Mouse (Mus musculus) lung, postnatal 0 days (tissue): ENCODE data around the gene Zfp207. TPM values are rescaled to one million over a fixed set of nuclear protein-coding genes. Genes with fewer than 3 reads are reported as not detected.
A peak's percentile ranks its signal among the peaks of the same experiment; 100 is the strongest.

Source experiments
- ATAC-seq: fragments of 200-750 bp; cut with Nextera tagmentation; 2 replicates; pipeline ENCODE4 v1.8.0; 2017; ENCODE audit warnings: moderate library complexity
- DNase-seq: peaks from one replicate; pipeline ENCODE4 v3.0.0-alpha.2; 2016; ENCODE audit warnings: low spot score
- H3K27ac ChIP-seq: fragments of 300-500 bp; sonication (generic); 2 replicates; pipeline ENCODE4 v1.5.1; 2014; ENCODE audit warnings: antibody characterized with exemption, mild to moderate bottlenecking, low read length, mixed read lengths
- H3K27me3 ChIP-seq: fragments of 300-500 bp; sonication (generic); replicated peaks from 2 replicates; pipeline ENCODE4 v1.6.1; 2014; ENCODE audit warnings: low read length, mixed read lengths; ENCODE audit not compliant: insufficient read depth
- H3K36me3 ChIP-seq: fragments of 300-500 bp; sonication (generic); 2 replicates; pipeline ENCODE4 v1.6.1; 2014; ENCODE audit warnings: low read length, mixed read lengths; ENCODE audit not compliant: insufficient read depth
- H3K4me1 ChIP-seq: fragments of 300-500 bp; sonication (generic); 2 replicates; pipeline ENCODE4 v1.6.1; 2014; ENCODE audit warnings: antibody characterized with exemption, low read depth, low read length, mixed read lengths; ENCODE audit not compliant: insufficient read depth
- H3K4me2 ChIP-seq: fragments of 300-500 bp; sonication (generic); replicated peaks from 2 replicates; pipeline ENCODE4 v1.6.1; 2014; ENCODE audit warnings: low read depth, mild to moderate bottlenecking, low read length, moderate library complexity, mixed read lengths
- H3K4me3 ChIP-seq: fragments of 300-500 bp; sonication (generic); 2 replicates; pipeline ENCODE4 v1.5.1; 2014; ENCODE audit warnings: low read depth, low read length
- H3K9ac ChIP-seq: fragments of 300-500 bp; sonication (generic); replicated peaks from 2 replicates; pipeline ENCODE4 v1.6.1; 2014; ENCODE audit warnings: low read depth, mild to moderate bottlenecking
- H3K9me3 ChIP-seq: fragments of 300-500 bp; sonication (generic); 2 replicates; pipeline ENCODE4 v1.6.1; 2016; ENCODE audit warnings: low read length, mixed read lengths
- CTCF ChIP-seq: IDR thresholded peaks from 2 replicates; pipeline ENCODE4 v1.5.1; 2016; ENCODE audit warnings: antibody characterized with exemption, mild to moderate bottlenecking
- EP300 ChIP-seq: IDR thresholded peaks from 2 replicates; pipeline ENCODE4 v1.6.1; 2016; ENCODE audit warnings: antibody characterized with exemption, mild to moderate bottlenecking, control low read depth
- WGBS: fragments of 180-500 bp; shearing (Covaris S2); extraction: QIAGEN DNeasy Blood & Tissue Kit; methylation state at CpG from one replicate; pipeline ENCODE4 v1.1.7; 2014; 5-methylcytosine and 5-hydroxymethylcytosine counted together
- polyA plus RNA-seq: library from polyadenylated mRNA; unstranded; fragments of >200 nt; fragmentation: Nextera tagmentation; extraction: Ambion mirVana; gene quantifications from 2 replicates; pipeline ENCODE4 v1.2.1, GENCODE M21; 2015

Zfp207 gene
- polyA plus RNA-seq, 1 experiment from 2014 or later = 120 TPM

DNA sequence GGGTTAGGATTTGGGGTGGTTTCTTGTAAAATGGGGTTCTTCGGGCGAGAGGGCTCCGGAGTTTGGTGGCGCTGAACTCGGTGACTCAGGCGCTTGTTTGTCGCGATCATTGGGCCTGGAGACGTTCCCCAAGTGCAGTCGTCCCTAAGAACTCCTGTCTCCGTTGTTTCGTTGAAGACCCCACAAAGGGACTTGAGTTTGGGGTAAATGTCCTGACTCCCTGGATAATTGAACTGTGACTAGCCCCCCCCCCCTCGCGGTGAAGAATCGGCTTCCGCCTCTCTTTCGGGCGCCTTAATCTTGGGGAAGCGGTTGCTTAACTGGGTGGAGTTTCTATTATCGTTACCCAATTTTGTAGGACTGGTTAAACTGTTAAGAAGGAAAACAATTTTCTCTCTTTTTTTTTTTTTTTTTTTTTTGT is 557 bp downstream of the Zfp207 start:
- under 1% methylated on average over 20 of the region's 20 CpGs for WGBS
- H3K27ac ChIP-seq = peak overlapping the region; percentile 93
- DNase-seq (peak; percentile 77), ATAC-seq (peak; percentile 26)
- H3K27me3 ChIP-seq = no peaks in the 10 kb centered on the region
- TF ChIP-seq EP300 = no peak
- no peak for TF ChIP-seq CTCF
- H3K4me1 ChIP-seq = peaks cover 13% of the 10 kb centered on the region; the same call in 1 of the 2 replicates
- H3K9ac ChIP-seq = peak overlapping the region; percentile 92
- peak overlapping the region; percentile 94 for H3K4me3 ChIP-seq
- no peaks in the 10 kb centered on the region for H3K9me3 ChIP-seq
- peak overlapping the region; percentile 68 for H3K4me2 ChIP-seq
- peaks cover 12% of the 10 kb centered on the region; the same call in 1 of the 2 replicates for H3K36me3 ChIP-seq

GRCm38 (mm10) chr11:80384461-80384860 is 1.4 kb downstream of the Zfp207 start:
- no peak for TF ChIP-seq CTCF
- TF ChIP-seq EP300 = no peak
- Histone ChIP-seq H3K36me3 (peaks cover 17% of the 10 kb centered on the region; the same call in 1 of the 2 replicates), H3K4me1 (peaks cover 13% of the 10 kb centered on the region; the same call in 1 of the 2 replicates), H3K27me3 (no peaks in the 10 kb centered on the region), H3K4me3 (peak overlapping the region; percentile 94), H3K9me3 (no peaks in the 10 kb centered on the region), H3K4me2 (peak overlapping the region; percentile 68), H3K27ac (0 out of 2 replicates have a peak overlapping the region, but pooled peaks have one; percentile 33), H3K9ac (peak overlapping the region; percentile 24; the same call in 1 of the 2 replicates)
- ATAC-seq (no peak), DNase-seq (peak; percentile 16)

GRCm38 (mm10) chr11:80385055-80385454 is 2.0 kb downstream of the Zfp207 start:
- Histone ChIP-seq H3K4me3 (peak overlapping the region; percentile 94), H3K9me3 (no peaks in the 10 kb centered on the region), H3K36me3 (peaks cover 17% of the 10 kb centered on the region; the same call in 1 of the 2 replicates), H3K4me2 (peak overlapping the region; percentile 68), H3K27me3 (no peaks in the 10 kb centered on the region), H3K27ac (no peak overlapping the region), H3K4me1 (peaks cover 13% of the 10 kb centered on the region; the same call in 1 of the 2 replicates), H3K9ac (0 out of 2 replicates have a peak overlapping the region, but pooled peaks have one; percentile 24)
- WGBS = 12% methylated on average over 4 of the region's 4 CpGs
- DNase-seq = no peak
- TF ChIP-seq EP300 = no peak
- no peak for TF ChIP-seq CTCF
- no peak for ATAC-seq

DNA sequence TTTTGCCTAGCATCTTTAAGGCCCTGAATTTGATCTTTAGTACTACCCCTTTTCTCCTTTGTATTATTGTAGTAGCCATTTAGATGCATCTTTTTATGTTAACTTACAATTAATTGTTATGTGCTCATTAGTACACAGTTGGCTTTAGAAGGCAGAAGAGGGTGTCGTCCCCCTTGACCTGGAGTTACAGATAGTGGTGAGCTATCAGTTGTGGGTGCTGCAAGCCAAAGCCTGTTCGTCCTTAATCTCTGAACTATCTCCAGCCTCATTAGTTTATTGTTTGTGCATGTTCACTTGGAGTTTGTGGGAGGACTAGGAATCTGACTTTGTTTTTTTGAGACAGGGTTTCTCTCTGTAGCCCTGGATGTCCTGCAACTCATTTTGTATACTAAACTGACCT is 3.7 kb downstream of the Zfp207 start:
- Histone ChIP-seq H3K27ac (no peak overlapping the region), H3K36me3 (peaks cover 28% of the 10 kb centered on the region; the same call in 1 of the 2 replicates), H3K9me3 (no peaks in the 10 kb centered on the region), H3K4me1 (peaks cover 13% of the 10 kb centered on the region; the same call in 1 of the 2 replicates), H3K4me2 (no peak overlapping the region), H3K27me3 (no peaks in the 10 kb centered on the region), H3K4me3 (no peak overlapping the region), H3K9ac (no peak overlapping the region)
- 66% methylated on average over 2 of the region's 2 CpGs for WGBS
- DNase-seq (no peak), ATAC-seq (no peak)
- no peak for TF ChIP-seq CTCF
- TF ChIP-seq EP300 = no peak

DNA sequence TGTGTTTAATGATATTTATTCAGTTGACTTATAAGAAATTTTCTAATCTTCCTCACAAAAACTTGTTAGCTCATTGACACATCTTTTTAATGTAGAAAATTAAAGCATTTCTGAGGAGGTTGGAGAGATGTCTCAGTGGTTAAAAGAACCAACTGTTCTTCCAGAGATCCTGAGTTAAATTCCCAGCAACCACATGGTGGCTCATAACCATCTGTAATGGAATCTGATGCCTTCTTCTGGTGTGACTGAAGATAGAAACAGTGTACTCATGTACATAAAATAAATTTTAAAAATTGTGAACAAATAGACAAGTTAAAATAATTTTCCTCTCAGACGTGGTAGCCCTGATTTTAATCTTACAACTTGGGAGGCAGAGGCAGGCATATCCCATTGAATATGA is 6.8 kb downstream of the Zfp207 start:
- WGBS = 88% methylated on average over 1 of the region's 1 CpGs
- DNase-seq (no peak), ATAC-seq (no peak)
- peaks cover 1% of the 10 kb centered on the region; the same call in 1 of the 2 replicates for H3K4me1 ChIP-seq
- no peaks in the 10 kb centered on the region for H3K9me3 ChIP-seq
- no peak overlapping the region for H3K27ac ChIP-seq
- no peaks in the 10 kb centered on the region for H3K27me3 ChIP-seq
- peaks cover 37% of the 10 kb centered on the region for H3K36me3 ChIP-seq
- H3K4me3 ChIP-seq = no peak overlapping the region
- H3K4me2 ChIP-seq = no peak overlapping the region
- TF ChIP-seq EP300 (no peak), CTCF (no peak)
- H3K9ac ChIP-seq = no peak overlapping the region

DNA sequence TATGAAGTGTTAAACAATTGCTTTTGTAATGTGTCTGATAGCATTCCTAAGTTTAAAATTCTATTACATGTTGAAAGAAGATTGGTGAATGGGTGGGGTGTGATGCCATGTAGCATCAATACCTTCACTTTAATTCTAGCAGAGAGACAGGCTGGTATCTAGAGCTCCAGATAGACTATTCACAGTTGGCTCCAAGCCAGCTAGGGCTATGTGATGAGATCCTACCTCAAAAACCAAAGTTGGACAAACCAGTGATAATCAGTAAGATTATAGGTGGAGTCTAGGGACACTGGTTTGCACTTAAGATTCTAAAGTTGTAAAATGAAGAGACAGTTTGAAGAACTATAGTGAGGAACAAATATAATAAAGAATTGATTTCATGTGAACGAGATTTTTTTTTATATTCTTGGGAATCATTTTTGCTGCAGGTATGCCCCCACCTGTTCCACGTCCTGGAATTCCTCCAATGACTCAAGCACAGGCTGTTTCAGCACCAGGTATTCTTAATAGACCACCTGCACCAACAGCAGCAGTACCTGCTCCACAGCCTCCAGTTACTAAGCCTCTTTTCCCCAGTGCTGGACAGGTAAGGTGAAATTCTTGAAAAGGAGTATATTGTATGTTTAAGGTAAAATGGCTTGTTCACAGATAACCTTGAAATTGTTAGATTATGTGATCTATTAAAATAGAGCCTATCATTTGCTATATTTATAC is 8.5 kb downstream of the Zfp207 start:
- Histone ChIP-seq H3K4me3 (no peak overlapping the region), H3K27ac (no peak overlapping the region), H3K4me1 (no peaks in the 10 kb centered on the region), H3K9me3 (no peaks in the 10 kb centered on the region), H3K36me3 (peaks cover 47% of the 10 kb centered on the region), H3K9ac (no peak overlapping the region), H3K27me3 (no peaks in the 10 kb centered on the region), H3K4me2 (no peak overlapping the region)
- 86% methylated on average over 2 of the region's 2 CpGs for WGBS
- TF ChIP-seq CTCF = no peak
- TF ChIP-seq EP300 = no peak
- ATAC-seq (no peak), DNase-seq (no peak)
